Mouse (Mus musculus) limb, embryonic 10.5 days (tissue): Measurements from ENCODE around the gene Hs3st6. TPM values are rescaled to one million over a fixed set of nuclear protein-coding genes. Genes with fewer than 3 reads are reported as not detected.
"Not testable (repeated sequence)": the region's sequence is repeated elsewhere in the genome, so short reads cannot be mapped to it uniquely, and the experiment has no call there.

ENCODE experiments used
- DNase-seq: peaks from one replicate; pipeline ENCODE4 v3.0.0-alpha.2; 2017; ENCODE audit warnings: low spot score
- H3K27ac ChIP-seq: fragments of 300-500 bp; sonication (generic); 2 replicates; pipeline ENCODE4 v1.5.1; 2016; ENCODE audit warnings: mild to moderate bottlenecking
- H3K27me3 ChIP-seq: fragments of 300-500 bp; sonication (generic); 2 replicates; pipeline ENCODE4 v1.6.1; 2016; ENCODE audit warnings: low read depth, mild to moderate bottlenecking; ENCODE audit not compliant: poor library complexity, severe bottlenecking
- H3K36me3 ChIP-seq: fragments of 300-500 bp; sonication (generic); 2 replicates; pipeline ENCODE4 v1.6.1; 2016; ENCODE audit warnings: mild to moderate bottlenecking, moderate library complexity
- H3K4me1 ChIP-seq: fragments of 300-500 bp; sonication (generic); 2 replicates; pipeline ENCODE4 v1.6.1; 2016
- H3K4me3 ChIP-seq: fragments of 300-500 bp; sonication (generic); 2 replicates; pipeline ENCODE4 v1.5.1; 2016; ENCODE audit warnings: mild to moderate bottlenecking, moderate library complexity
- H3K9me3 ChIP-seq: fragments of 300-500 bp; sonication (generic); replicated peaks from 2 replicates; pipeline ENCODE4 v1.6.1; 2016; ENCODE audit warnings: mild to moderate bottlenecking
- WGBS: fragments of 180-500 bp; shearing (Covaris S2); methylation state at CpG from one replicate; pipeline ENCODE4 v1.1.7; 2016; 5-methylcytosine and 5-hydroxymethylcytosine counted together
- polyA plus RNA-seq: library from polyadenylated mRNA; unstranded; fragments of >200 nt; fragmentation: Nextera tagmentation; extraction: Ambion mirVana; gene quantifications from 2 replicates; pipeline ENCODE4 v1.2.1, GENCODE M21; 2016

Hs3st6 gene
- polyA plus RNA-seq = 3.2 and 4.2 TPM in 2 replicates

- DNase-seq = peak; percentile 81
- peak within 1 kb of the TSS; percentile 69 for H3K4me3 ChIP-seq
- H3K36me3 ChIP-seq = peaks cover 1% of the 10 kb centered on the region; the same call in 1 of the 2 replicates
- no peaks in the 10 kb centered on the region for H3K9me3 ChIP-seq
- peaks cover 78% of the 10 kb centered on the region for H3K27me3 ChIP-seq
- H3K27ac ChIP-seq = peak within 1 kb of the TSS; percentile 27
- peaks cover 44% of the 10 kb centered on the region for H3K4me1 ChIP-seq
- WGBS = under 1% methylated on average over 80 of the region's 82 CpGs
Measured at GRCm38 (mm10) chr17:24752415-24753394, at the start of gene Hs3st6. Hs3st6 (plus strand) TSS chr17:24752988.

GRCm38 (mm10) chr17:24705821-24706220 lies 47.0 kb upstream of the Hs3st6 start:
- no peaks in the 10 kb centered on the region for H3K9me3 ChIP-seq
- no peak for DNase-seq
- no peak overlapping the region for H3K27ac ChIP-seq
- H3K4me1 ChIP-seq = peaks cover 18% of the 10 kb centered on the region
- H3K4me3 ChIP-seq = peak overlapping the region; percentile 77
- no peaks in the 10 kb centered on the region for H3K27me3 ChIP-seq
- 94% methylated on average over 3 of the region's 3 CpGs for WGBS
- peaks cover 51% of the 10 kb centered on the region for H3K36me3 ChIP-seq

- Histone ChIP-seq H3K4me1 (peaks cover 18% of the 10 kb centered on the region), H3K9me3 (no peaks in the 10 kb centered on the region), H3K36me3 (peaks cover 38% of the 10 kb centered on the region), H3K4me3 (peak within 1 kb of the TSS; percentile 77), H3K27me3 (no peaks in the 10 kb centered on the region), H3K27ac (peak within 1 kb of the TSS; percentile 85)
- peak; percentile 98 for DNase-seq
- WGBS = 6% methylated on average over 32 of the region's 32 CpGs
Measured at GRCm38 (mm10) chr17:24706982-24707800, 45.6 kb upstream of the Hs3st6 start, which contains the start of gene Tbl3. Tbl3 (minus strand) TSS chr17:24707660.

- Histone ChIP-seq H3K36me3 (peaks cover 31% of the 10 kb centered on the region), H3K27me3 (no peaks in the 10 kb centered on the region), H3K4me1 (peaks cover 18% of the 10 kb centered on the region), H3K9me3 (no peaks in the 10 kb centered on the region), H3K4me3 (peak overlapping the region; percentile 77), H3K27ac (peak overlapping the region; percentile 85; the same call in 1 of the 2 replicates)
- DNase-seq = no peak
- WGBS = 7% methylated on average over 24 of the region's 24 CpGs
Measured at GRCm38 (mm10) chr17:24707801-24708425, 44.9 kb upstream of the Hs3st6 start.

GRCm38 (mm10) chr17:24708646-24709045 lies 44.1 kb upstream of the Hs3st6 start:
- Histone ChIP-seq H3K36me3 (peaks cover 25% of the 10 kb centered on the region), H3K27me3 (no peaks in the 10 kb centered on the region), H3K4me3 (no peak overlapping the region), H3K27ac (no peak overlapping the region), H3K9me3 (no peaks in the 10 kb centered on the region), H3K4me1 (peaks cover 18% of the 10 kb centered on the region)
- WGBS = 40% methylated on average over 2 of the region's 2 CpGs
- DNase-seq = no peak

- Histone ChIP-seq H3K27me3 (no peaks in the 10 kb centered on the region), H3K9me3 (no peaks in the 10 kb centered on the region), H3K27ac (no peak overlapping the region), H3K36me3 (peaks cover 37% of the 10 kb centered on the region), H3K4me3 (no peak overlapping the region), H3K4me1 (peaks cover 4% of the 10 kb centered on the region; the same call in 1 of the 2 replicates)
- DNase-seq = no peak
- 68% methylated on average over 6 of the region's 6 CpGs for WGBS
Measured at GRCm38 (mm10) chr17:24715556-24715955, 37.2 kb upstream of the Hs3st6 start.

GRCm38 (mm10) chr17:24716166-24716682 lies 36.6 kb upstream of the Hs3st6 start:
- H3K36me3 ChIP-seq = peaks cover 42% of the 10 kb centered on the region
- DNase-seq = no peak
- H3K27me3 ChIP-seq = no peaks in the 10 kb centered on the region
- peaks cover 6% of the 10 kb centered on the region for H3K4me1 ChIP-seq
- no peaks in the 10 kb centered on the region for H3K9me3 ChIP-seq
- 98% methylated on average over 15 of the region's 15 CpGs for WGBS
- H3K27ac ChIP-seq = no peak overlapping the region
- H3K4me3 ChIP-seq = no peak overlapping the region

- no peaks in the 10 kb centered on the region for H3K9me3 ChIP-seq
- H3K36me3 ChIP-seq = peaks cover 57% of the 10 kb centered on the region
- 86% methylated on average over 4 of the region's 4 CpGs for WGBS
- DNase-seq = no peak
- H3K27me3 ChIP-seq = no peaks in the 10 kb centered on the region
- peak within 1 kb of the TSS; percentile 77 for H3K4me3 ChIP-seq
- peaks cover 22% of the 10 kb centered on the region for H3K4me1 ChIP-seq
- no peak within 1 kb of the TSS for H3K27ac ChIP-seq
Measured at GRCm38 (mm10) chr17:24717943-24718342, 34.8 kb upstream of the Hs3st6 start, which contains the start of the genes Rnf151 and Rps2. Rnf151 (minus strand) TSS chr17:24718063. Rps2 (plus strand) TSS chr17:24718116.

- H3K27ac ChIP-seq = peak overlapping the region; percentile 91; the same call in 1 of the 2 replicates
- H3K4me3 ChIP-seq = peak overlapping the region; percentile 77
- H3K4me1 ChIP-seq = peaks cover 32% of the 10 kb centered on the region
- not testable (repeated sequence) for H3K9me3 ChIP-seq, DNase-seq, H3K27me3 ChIP-seq
- H3K36me3 ChIP-seq = peaks cover 57% of the 10 kb centered on the region
- WGBS = 69% methylated on average over 5 of the region's 5 CpGs
Measured at GRCm38 (mm10) chr17:24718938-24719337, 33.9 kb upstream of the Hs3st6 start.

- Histone ChIP-seq H3K4me1 (peaks cover 32% of the 10 kb centered on the region), H3K27ac (peak overlapping the region; percentile 91), H3K4me3 (peak overlapping the region; percentile 77), H3K36me3 (peaks cover 57% of the 10 kb centered on the region), H3K9me3 (no peaks in the 10 kb centered on the region), H3K27me3 (no peaks in the 10 kb centered on the region)
- DNase-seq = peak; percentile 99
- WGBS = under 1% methylated on average over 61 of the region's 61 CpGs
Measured at GRCm38 (mm10) chr17:24719494-24720222, 33.1 kb upstream of the Hs3st6 start.

- Histone ChIP-seq H3K27ac (peak overlapping the region; percentile 91), H3K36me3 (peaks cover 52% of the 10 kb centered on the region), H3K4me1 (peaks cover 32% of the 10 kb centered on the region), H3K4me3 (peak overlapping the region; percentile 77)
- H3K27me3 ChIP-seq, H3K9me3 ChIP-seq, DNase-seq: not testable (repeated sequence)
- WGBS = 2% methylated on average over 11 of the region's 11 CpGs
Measured at GRCm38 (mm10) chr17:24720616-24721015, 32.2 kb upstream of the Hs3st6 start.
